Mouse (Mus musculus) testis, postnatal 10 days (tissue): ENCODE results near the gene Atg4b.
"Not testable (repeated sequence)": the region's sequence is repeated elsewhere in the genome, so short reads cannot be mapped to it uniquely, and the experiment has no call there.

Experiments used
- DNase-seq: peaks from one replicate; pipeline ENCODE4 v3.0.0; 2021; ENCODE audit warnings: low spot score

Gene Atg4b

DNA sequence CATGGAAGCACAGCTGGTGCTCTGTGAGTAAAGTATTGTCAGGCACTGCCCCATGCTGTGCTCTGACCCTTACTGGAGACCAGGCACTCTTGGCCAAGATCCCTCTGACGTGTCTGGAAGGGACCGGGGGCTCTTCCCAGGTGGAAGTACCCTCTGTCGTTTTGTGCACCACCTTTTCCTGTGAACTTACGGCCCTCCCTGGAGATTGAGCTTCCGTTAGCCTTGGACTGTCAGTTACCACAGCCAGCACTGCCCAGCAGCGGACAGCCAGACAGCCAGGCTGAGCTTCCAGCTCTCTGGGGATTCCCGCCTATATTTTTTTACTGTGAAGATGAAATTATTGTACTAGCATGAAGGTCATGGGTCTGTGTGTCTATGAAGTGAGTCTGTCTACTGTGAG is 67.4 kb downstream of the Atg4b start:
- DNase-seq: no peak

DNA sequence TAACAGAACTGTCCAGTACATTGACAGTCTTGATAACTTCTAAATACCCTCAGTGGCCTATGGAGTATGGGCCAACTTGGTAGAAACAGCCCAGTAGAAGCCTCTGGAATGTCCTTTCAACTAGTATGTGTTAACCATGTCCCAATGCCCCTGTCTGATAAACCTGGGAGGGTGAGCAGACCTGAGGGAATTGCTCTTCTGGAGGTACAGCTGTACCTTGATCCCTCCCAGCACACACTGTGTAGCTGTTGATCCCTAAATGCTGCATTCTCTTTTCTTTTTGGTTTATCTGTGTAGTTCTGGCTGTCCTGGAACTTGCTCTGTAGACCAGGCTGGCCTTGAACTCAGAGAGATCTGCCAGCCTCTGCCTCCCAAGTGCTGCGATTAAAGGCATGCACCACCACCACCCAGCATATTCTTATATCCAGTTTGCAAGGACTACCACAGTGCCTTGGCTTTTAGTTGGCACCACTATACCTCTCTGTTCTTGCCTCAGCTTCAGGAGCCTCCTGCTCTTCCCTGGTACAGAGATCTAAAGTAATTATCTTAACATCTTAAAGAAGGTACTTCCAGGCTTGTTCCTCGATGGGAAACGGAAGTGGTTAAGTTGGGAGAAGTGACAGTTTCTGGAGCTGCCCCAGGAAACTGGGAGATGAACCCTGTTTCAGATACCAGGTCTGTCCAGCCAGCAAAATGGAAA is 72.6 kb downstream of the Atg4b start:
- DNase-seq: no peak

DNA sequence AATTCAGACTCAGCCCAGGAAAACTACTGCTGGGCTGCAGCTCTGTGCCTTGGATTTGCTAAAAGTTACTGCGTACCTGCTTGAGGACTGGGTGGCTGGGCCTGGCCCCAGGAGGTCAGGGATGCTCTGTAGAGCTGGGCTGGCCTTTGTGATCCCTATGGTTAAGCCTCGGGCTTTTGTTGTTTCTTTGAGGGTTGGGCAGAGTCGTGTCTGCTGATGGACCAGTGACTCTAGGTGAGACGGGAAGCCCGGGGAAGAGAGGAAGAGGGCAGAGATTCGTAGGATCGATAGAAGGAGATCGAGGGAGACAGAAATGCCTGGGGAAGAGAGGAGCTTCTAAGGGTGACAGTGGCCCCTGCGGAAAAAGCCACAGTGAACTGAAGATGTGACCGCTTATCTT is 73.3 kb downstream of the Atg4b start, which contains the start of gene D2hgdh:
TSS of gene D2hgdh (plus strand) at position 301 of the 400 bp plus-strand sequence.
- DNase-seq: peak; percentile 45

DNA sequence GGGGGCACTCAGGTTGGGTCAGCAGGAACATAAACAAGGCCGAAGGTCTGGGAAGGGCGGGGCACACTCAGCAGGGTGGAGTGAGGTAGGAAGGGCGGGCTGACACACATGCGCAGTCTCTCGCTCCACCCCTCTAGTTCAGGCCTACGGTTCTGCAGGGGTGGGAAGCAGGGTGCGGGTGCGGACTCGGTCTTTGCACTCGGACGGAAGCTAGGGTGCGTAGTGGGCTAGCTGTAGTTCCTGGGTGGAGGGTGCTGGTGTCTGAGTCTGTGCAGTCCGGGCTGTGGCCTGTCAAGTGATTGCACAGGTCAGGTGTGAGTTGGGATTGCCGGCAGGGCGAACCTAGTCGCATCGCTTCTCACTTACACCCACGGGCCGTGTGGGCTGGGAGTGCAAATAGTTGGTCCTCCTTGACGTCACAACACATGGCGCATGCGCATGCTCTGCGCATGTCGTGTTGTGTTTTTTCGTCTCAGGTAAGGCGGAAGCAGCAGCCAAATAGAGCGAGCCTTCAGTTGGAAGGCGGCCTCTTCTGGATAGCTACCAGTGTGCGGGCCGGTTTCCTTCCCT is 73.9 kb downstream of the Atg4b start:
- peak; percentile 92 for DNase-seq

DNA sequence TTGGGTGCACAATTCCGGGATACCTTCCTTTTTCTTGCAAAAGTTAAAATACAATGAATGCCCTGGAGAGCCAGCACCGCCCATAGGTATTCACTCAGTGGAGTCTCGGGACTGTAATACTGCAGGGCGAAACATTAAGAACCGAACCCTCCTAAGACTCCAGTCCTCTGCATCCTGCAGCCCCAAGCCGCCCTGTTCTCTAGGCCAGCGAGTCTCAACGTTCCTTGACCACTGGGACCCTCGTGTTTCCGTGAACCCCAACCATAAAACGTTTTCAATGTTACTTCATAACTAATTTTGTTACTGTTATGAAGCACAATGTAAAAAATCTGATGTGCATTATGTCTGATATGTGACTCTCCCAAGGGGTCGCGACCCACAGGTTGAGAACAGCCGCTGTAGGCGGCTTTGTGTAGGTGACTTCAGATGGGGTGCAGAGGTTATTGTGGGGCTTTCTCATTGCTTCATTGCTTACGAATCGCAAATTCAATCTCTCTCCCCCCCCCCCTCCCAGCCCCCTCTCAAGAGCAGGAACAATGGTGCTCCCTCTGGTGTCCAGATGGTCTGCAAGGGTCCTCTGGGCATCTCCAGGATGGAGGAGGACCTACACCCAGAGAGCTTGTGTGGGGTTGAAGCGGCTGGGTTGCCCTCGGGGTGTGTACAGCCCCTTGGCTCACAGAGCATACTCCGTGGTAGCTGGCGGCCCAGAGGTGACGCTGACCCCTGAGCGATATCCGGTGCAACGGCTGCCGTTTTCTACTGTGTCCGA is 74.7 kb downstream of the Atg4b start:
- peak; percentile 51 for DNase-seq

DNA sequence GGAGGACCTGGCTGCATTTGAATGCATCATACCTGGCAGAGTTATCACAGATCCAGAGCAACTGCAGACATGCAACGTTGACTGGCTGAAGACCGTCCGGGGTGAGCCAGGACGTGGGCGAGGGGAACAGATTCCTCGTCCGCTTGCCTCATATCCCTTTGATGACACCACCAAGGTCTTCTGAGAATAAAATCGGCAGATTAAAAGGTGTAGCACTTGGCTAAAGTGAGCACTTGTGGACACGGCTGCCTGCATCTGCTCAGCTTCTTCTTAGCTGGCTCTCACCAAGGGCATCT is 75.2 kb downstream of the Atg4b start:
- no peak for DNase-seq

DNA sequence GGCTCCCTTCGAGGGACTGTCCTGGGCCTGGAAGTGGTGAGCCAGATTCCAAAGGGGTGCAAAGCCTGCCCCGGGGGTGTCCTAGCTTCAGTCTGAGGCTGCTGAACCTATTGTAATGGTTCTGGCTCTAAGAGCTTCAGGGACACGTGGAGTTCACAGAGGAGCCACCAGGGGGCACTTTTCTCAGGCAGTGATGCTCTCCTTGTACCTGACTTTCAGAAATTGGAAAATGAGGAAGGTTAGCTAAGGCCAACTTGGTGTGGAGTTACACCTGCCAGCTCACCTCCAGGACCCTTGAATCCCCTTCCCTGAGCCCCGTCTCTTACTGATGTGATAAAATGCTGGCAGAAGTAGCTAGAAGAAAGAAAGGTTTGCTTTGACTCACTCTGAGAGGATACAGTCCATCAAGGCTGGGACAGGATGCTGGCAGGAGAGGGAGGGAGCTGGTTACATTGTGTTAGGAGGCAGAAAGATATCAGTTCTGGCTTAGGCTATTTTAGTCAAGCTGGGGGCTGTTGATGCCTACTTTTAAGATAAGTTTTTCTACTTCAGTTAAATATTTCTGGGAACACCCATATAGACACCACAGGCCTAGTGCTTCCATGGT is 81.6 kb downstream of the Atg4b start:
- not testable (repeated sequence) for DNase-seq

DNA sequence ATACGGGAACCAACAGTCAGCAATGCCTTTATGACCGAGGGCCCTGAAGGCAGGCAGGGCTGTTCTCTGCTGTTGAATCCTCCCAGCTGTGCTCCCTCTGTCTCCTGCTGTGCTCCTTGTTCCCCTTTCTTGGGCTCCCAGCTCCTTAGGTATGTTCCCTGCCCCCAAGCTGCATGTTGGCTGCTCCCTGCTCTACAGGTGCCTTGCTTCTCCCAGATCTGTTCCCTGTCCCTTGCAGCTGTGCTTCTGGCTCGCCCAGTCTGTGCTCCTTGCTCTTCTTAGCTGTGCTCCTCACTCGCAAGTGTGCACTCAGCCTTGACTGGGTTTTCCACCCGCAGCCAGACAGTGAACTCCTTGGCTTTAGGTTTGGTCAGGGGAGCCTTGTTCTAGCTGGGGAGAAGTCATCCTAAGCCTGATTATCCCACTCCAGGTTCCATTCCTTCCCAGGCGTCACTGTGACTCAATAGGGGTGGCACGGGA is 83.4 kb downstream of the Atg4b start:
- DNase-seq: no peak

DNA sequence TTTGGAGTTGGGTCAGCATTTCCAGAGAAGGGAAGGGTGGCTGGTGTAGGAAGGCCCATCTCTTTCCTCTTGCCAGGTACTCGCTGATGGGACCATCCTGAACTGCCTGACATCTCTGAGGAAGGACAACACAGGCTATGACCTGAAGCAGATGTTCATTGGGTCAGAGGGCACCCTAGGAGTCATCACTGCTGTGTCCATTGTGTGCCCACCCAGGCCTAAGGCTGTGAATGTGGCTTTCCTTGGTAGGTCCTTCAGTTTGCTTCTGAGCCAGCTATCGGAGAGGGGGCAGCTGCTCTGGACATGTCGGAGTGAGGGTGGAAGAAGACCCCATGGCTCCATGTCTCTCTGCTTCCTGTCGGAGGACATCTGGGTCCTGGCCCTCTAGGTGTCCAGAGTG is 83.9 kb downstream of the Atg4b start:
- DNase-seq: no peak

DNA sequence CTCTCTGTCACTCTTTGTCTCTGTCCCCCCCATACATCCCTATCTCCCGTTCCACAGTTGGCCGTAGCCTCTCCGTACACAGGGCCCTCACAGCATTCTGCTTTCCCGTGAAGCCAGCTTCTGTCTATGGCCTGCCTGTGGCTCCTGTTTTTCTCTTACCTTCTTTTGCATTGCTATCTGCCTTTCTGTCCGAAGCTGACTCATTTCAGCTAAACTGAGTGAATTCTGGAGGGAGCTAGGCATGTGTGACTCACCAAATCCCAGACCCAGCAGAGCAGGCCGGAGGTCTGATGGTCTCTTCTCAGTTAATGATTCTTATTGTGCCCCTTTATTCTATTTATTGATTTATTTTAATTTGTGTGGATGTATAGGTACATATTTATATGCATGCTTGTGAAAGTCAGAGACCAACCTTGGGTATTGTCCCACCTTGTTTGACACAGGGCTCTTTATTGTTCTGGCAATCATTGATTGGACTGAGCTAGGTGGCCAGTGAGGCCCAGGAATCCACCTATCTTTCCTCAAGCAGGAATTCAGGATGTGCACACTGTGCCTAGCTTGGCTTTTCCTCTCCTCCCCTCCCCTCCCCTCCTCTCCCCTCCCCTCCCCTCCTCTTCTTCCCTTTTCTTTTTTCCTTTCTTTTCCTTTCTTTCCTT is 84.7 kb downstream of the Atg4b start:
- no peak for DNase-seq

DNA sequence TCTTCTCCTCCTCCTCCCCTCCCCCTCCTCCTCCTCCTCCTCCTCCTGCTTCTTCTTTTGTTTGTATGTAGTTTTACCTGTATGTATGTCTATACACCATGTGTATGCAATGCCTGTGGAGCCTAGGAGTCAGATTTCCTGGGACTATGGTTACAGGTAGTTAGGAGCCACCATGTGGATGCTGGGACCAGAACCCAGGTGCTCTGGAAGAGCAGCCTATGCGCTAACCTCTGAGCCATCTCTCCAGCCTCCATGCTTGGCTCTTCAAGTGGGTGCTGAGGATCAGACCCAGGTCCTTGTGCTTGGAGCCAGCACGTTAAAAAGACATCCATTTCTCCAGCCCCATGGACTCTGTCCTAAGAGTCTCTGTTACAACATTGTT is 85.2 kb downstream of the Atg4b start:
- no peak for DNase-seq

DNA sequence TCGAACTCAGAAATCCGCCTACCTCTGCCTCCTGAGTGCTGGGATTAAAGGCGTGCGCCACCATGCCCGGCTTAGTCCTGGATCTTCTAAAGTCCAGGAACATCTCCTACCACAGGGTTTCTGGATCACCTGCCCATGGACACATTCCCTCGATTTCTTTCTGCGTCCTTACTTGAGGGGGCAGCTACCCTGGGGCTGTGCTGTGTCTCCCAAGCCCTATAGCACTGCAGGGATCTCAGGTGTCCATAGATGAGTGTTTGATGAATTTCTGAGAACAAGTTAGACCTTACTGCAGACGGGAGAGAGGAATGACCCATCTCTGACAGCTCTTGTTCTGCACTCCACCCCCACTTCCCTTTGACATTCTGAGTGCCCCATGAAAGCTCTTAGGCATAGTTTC is 86.0 kb downstream of the Atg4b start:
- DNase-seq: no peak

DNA sequence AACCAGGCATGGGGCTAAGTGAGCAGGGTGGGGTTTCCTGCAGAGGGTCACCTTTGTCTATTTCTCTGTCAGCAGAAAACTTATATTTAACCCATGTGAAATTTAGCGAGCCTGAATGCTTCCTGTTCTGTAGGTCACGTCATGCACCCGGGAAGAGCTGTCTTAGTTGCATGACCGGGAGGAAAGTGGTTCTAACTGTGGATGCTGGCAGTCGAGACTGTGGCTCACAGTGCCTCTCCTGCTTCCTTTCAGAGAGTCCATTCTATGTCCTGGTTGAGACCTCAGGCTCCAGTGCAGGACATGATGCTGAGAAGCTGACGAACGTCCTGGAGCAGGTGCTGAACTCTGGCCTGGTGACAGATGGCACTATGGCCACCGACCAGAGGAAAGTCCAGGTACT is 87.3 kb downstream of the Atg4b start:
- DNase-seq: not testable (repeated sequence)
